Mouse (Mus musculus): Measurements from ENCODE around the gene Yif1a.

- TF ChIP-seq CTCF (IDR thresholded peaks at IDR 0.05; ENCODE audit: low read depth) (no peak), EP300 (optimal IDR thresholded peaks at IDR 0.05) (no peak)
These were observed 21.1 kb upstream of the Yif1a start for GRCm38 (mm10) chr19:5067040-5067799.
